Mouse (Mus musculus) small intestine, adult 2 months (tissue): ENCODE data around the gene Rtbdn.

Experiments
- CTCF ChIP-seq: fragments of 200-500 bp; IDR thresholded peaks from 2 replicates; pipeline ENCODE4 v1.5.1; 2012; ENCODE audit warnings: low read depth, mild to moderate bottlenecking, control low read depth, inconsistent platforms, low read length, moderate library complexity, mixed read lengths; ENCODE audit not compliant: insufficient replicate concordance, insufficient read length; ENCODE audit errors: extremely low read depth
- POLR2A ChIP-seq: fragments of 200-500 bp; IDR thresholded peaks from 2 replicates; pipeline ENCODE4 v1.6.1; 2012; ENCODE audit warnings: low read depth, mild to moderate bottlenecking, control low read depth, inconsistent platforms, low read length, moderate library complexity

- TF ChIP-seq CTCF (no peak), POLR2A (no peak)
These were observed 20.9 kb downstream of the Rtbdn start for GRCm38 (mm10) chr8:84967532-84968304.
